Mouse (Mus musculus) stomach, postnatal 0 days (tissue): Measurements from ENCODE around the gene Hist1h4h.

ENCODE experiments used
- CTCF ChIP-seq: IDR thresholded peaks from 2 replicates; pipeline ENCODE4 v1.5.1; 2016; ENCODE audit warnings: antibody characterized with exemption, low read depth, mild to moderate bottlenecking, moderate library complexity
- EP300 ChIP-seq: optimal IDR thresholded peaks from 2 replicates; pipeline ENCODE3; 2016; ENCODE audit warnings: antibody characterized with exemption

- TF ChIP-seq CTCF (no peak), EP300 (no peak)
Observed at GRCm38 (mm10) chr13:23498653-23499052, 32.2 kb upstream of the Hist1h4h start.
